Mouse (Mus musculus): ENCODE results near the gene Usp35. TPM values are rescaled to one million over a fixed set of nuclear protein-coding genes. Genes with fewer than 3 reads are reported as not detected.

The Usp35 gene
- total RNA-seq, 2 experiments from 2014 or later = 12.9 to 13.8 TPM

GRCm38 (mm10) chr7:97270367-97270766, 61.5 kb downstream of the Usp35 start:
- no peak for DNase-seq
- intact Hi-C loops (cut with DNase I) = no loop called here

- intact Hi-C loops (cut with DNase I) = no loop called here
- DNase-seq = no peak
Observed at GRCm38 (mm10) chr7:97262541-97262940, 69.3 kb downstream of the Usp35 start.

Other genes with a start within 250 kb of the Usp35 start
- 1 to 10 TPM; 5.0 to 5.8 TPM for gene Kctd21, start 307 bp upstream of the Usp35 start, total RNA-seq (2021)
- 10 to 100 TPM in 1 of 2 experiments, 1 to 10 TPM in 1; 9.4 to 12.4 TPM for gene Alg8, start 39.6 kb upstream of the Usp35 start, total RNA-seq (2021)
- gene Ndufc2, start 68.0 kb upstream of the Usp35 start, total RNA-seq (2021) = 100 to 1,000 TPM; 249 to 255 TPM
- 1 to 10 TPM; 2.4 to 2.6 TPM for gene Thrsp, start 85.7 kb upstream of the Usp35 start, total RNA-seq (2021)
- 1 to 10 TPM in 1 of 2 experiments, under 1 TPM in 1; 0.93 to 1.1 TPM for gene Kctd14, start 119.3 kb upstream of the Usp35 start, total RNA-seq (2021)
- gene Ints4, start 148.9 kb upstream of the Usp35 start, total RNA-seq (2021) = 10 to 100 TPM; 31.8 to 34.8 TPM
- 10 to 100 TPM; 22.2 to 26.2 TPM for gene Aamdc, start 247.5 kb upstream of the Usp35 start, total RNA-seq (2021)
- gene Rsf1, start 247.9 kb upstream of the Usp35 start, total RNA-seq (2021) = 10 to 100 TPM; 42.4 to 45.6 TPM

Data from left cerebral cortex, postnatal 4 days (tissue).